Mouse (Mus musculus) cerebellum, adult 2 months (tissue): Measurements from ENCODE around the gene Ankrd40.

Source experiments
- CTCF ChIP-seq: fragments of 200-500 bp; IDR thresholded peaks from 2 replicates; pipeline ENCODE4 v1.5.1; 2011; ENCODE audit warnings: low read depth, mild to moderate bottlenecking, control low read depth, low read length, moderate library complexity, borderline replicate concordance; ENCODE audit not compliant: insufficient read depth
- POLR2A ChIP-seq: fragments of 200-500 bp; IDR thresholded peaks from 2 replicates; pipeline ENCODE4 v1.6.1; 2011; ENCODE audit warnings: low read length, control low read depth, borderline replicate concordance; ENCODE audit not compliant: insufficient read depth

DNA sequence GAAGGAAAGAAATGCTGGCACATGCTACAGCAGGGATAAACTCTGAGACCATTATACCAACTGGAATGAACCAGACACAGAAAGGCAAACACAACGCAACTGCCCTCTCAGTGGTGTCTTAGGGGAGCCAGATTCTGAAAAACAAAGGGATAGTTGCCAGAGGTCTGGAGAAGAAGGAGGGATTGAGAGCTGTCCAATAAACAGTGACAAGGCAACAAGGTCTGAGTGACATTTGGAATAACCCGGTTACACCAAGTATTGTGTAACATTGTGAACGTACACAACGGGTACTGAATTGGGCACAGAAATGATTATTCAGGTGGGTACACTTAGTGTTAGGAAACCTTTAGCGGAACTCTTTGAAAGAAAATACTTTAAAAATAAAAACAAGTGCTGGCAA is 34.3 kb downstream of the Ankrd40 start:
- no peak for TF ChIP-seq CTCF
- no peak for TF ChIP-seq POLR2A
